Mouse (Mus musculus) small intestine, adult 2 months (tissue): ENCODE results near the gene Atp5f1. TPM values are rescaled to one million over a fixed set of nuclear protein-coding genes. Genes with fewer than 3 reads are reported as not detected.

Experiments used
- H3K27ac ChIP-seq: fragments of 200-500 bp; 2 replicates; pipeline ENCODE4 v1.5.1; 2012; ENCODE audit warnings: low read depth, low read length, control low read depth, inconsistent platforms; ENCODE audit not compliant: insufficient read depth
- H3K27me3 ChIP-seq: fragments of 200-500 bp; 2 replicates; pipeline ENCODE4 v1.6.1; 2012; ENCODE audit warnings: mild to moderate bottlenecking, moderate library complexity, low read length, inconsistent platforms; ENCODE audit not compliant: control insufficient read depth, insufficient read depth
- H3K36me3 ChIP-seq: fragments of 200-500 bp; 2 replicates; pipeline ENCODE4 v1.6.1; 2012; ENCODE audit warnings: mild to moderate bottlenecking, low read length, control low read depth, inconsistent platforms; ENCODE audit not compliant: control insufficient read depth, insufficient read depth
- H3K4me1 ChIP-seq: fragments of 200-500 bp; 2 replicates; pipeline ENCODE4 v1.6.1; 2012; ENCODE audit warnings: low read length, inconsistent platforms, mixed read lengths; ENCODE audit not compliant: control insufficient read depth, insufficient read depth, insufficient read length
- H3K4me3 ChIP-seq: fragments of 200-500 bp; 2 replicates; pipeline ENCODE4 v1.5.1; 2012; ENCODE audit warnings: low read depth, mild to moderate bottlenecking, control low read depth, inconsistent platforms, low read length, moderate library complexity
- CTCF ChIP-seq: fragments of 200-500 bp; IDR thresholded peaks from 2 replicates; pipeline ENCODE4 v1.5.1; 2012; ENCODE audit warnings: low read depth, mild to moderate bottlenecking, control low read depth, inconsistent platforms, low read length, moderate library complexity, mixed read lengths; ENCODE audit not compliant: insufficient replicate concordance, insufficient read length; ENCODE audit errors: extremely low read depth
- POLR2A ChIP-seq: fragments of 200-500 bp; IDR thresholded peaks from 2 replicates; pipeline ENCODE4 v1.6.1; 2012; ENCODE audit warnings: low read depth, mild to moderate bottlenecking, control low read depth, inconsistent platforms, low read length, moderate library complexity
- WGBS: fragments of 180-500 bp; shearing (Covaris S2); methylation state at CpG from one replicate; pipeline ENCODE4 v1.1.7; 2018; 5-methylcytosine and 5-hydroxymethylcytosine counted together
- polyA plus RNA-seq: library from polyadenylated mRNA; depleted of rRNA; stranded (reverse); fragments of >200 nt; gene quantifications from 2 replicates; pipeline ENCODE4 v1.2.3, GENCODE M21; 2012

Atp5f1 gene
- polyA plus RNA-seq, 1 experiment = 125 TPM

DNA sequence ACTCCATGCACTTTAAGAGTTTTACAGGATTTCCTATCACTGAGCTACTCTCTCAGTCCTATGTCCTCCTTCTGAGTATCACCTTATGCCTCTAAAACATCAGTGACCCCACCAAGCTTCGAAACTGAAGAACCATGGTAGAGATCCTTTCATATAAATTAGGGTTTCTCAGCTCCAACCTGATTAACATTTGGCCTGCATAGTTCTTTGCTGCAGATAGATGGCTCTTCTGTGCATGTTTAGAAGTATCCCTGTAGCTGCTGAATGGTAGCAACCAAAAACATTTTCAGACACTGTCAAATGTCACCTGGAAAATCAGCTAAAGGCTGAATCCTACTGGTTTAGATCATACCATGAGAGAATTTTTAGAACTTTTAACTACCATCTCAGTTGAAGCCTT, 2.7 kb downstream of the Atp5f1 start:
- WGBS = 78% methylated on average over 1 of the region's 1 CpGs
- no peaks in the 10 kb centered on the region for H3K27me3 ChIP-seq
- TF ChIP-seq POLR2A = no peak
- no peak for TF ChIP-seq CTCF
- no peak overlapping the region for H3K4me3 ChIP-seq
- peaks cover 7% of the 10 kb centered on the region; the same call in 1 of the 2 replicates for H3K4me1 ChIP-seq
- H3K27ac ChIP-seq = no peak overlapping the region
- peaks cover 20% of the 10 kb centered on the region for H3K36me3 ChIP-seq

DNA sequence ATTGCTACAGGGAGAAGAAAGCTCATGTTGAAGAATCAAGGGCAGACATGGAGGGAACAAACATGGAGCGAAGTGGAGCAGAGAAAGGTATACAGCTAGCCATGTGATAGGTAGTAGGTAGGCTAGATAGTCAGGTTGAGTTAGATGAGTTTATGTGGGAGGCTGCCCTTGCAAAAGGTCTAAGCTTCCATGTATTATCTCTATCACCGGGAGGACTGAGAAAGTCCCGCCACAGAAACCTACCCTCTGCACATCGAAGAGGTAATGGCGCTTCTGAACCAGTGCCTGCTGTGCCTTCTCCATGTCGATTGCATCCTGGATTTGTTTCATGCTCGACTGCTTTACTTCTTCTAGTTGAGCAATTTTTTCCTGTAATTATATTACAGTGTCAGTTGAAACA, 8.6 kb downstream of the Atp5f1 start:
- TF ChIP-seq CTCF (no peak), POLR2A (no peak)
- WGBS = 94% methylated on average over 7 of the region's 7 CpGs
- H3K27me3 ChIP-seq = no peaks in the 10 kb centered on the region
- H3K27ac ChIP-seq = no peak overlapping the region
- H3K4me3 ChIP-seq = no peak overlapping the region
- H3K4me1 ChIP-seq = no peaks in the 10 kb centered on the region
- H3K36me3 ChIP-seq = peaks cover 59% of the 10 kb centered on the region

DNA sequence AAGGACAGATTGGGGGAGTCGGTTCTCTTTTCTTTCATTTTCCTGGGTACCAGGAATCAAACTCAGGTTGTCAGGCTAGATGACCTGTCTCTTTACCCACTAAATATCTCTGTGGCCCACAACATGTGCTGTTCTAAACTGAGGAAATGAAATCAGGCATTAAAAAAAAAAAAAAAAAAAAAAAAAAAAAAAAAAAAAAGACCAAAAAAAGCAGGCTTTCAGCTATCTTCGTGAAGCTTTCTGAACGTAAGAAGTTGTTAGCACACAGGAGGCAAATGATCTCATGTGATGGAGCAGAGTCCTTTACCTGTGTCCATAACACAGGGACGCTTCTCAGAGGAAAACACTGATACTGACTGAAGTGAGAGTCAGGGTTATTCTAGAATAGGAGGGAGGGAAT, 23.8 kb downstream of the Atp5f1 start:
- Histone ChIP-seq H3K4me3 (no peak overlapping the region), H3K27ac (no peak overlapping the region), H3K36me3 (peaks cover 13% of the 10 kb centered on the region), H3K4me1 (no peaks in the 10 kb centered on the region), H3K27me3 (no peaks in the 10 kb centered on the region)
- WGBS = 74% methylated on average over 4 of the region's 4 CpGs
- TF ChIP-seq POLR2A (no peak), CTCF (no peak)

DNA sequence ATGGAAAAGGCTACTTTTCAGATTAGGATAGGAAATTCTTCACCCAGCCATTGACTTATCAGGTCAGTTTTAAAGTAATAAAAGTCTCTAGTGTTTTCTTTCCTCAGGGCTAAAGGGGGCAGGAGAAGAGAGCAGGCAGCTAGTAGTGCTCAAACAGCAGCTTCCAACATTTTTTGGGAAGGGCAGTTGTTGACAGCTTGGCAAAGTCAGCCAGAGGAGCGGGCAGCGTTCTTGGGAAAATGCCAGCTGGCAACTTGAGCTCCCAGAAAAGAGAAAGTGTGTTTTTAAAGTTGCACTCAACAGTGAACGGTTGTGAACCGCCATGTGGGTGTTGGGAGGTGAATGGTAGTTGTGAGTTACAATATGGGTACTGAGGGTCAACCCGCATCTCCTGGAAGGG, 24.9 kb downstream of the Atp5f1 start:
- H3K27ac ChIP-seq = no peak overlapping the region
- no peaks in the 10 kb centered on the region for H3K4me1 ChIP-seq
- H3K27me3 ChIP-seq = no peaks in the 10 kb centered on the region
- no peak overlapping the region for H3K4me3 ChIP-seq
- whole genome bisulfite sequencing = 41% methylated on average over 5 of the region's 5 CpGs
- TF ChIP-seq CTCF = no peak
- TF ChIP-seq POLR2A = no peak
- peaks cover 9% of the 10 kb centered on the region; the same call in 1 of the 2 replicates for H3K36me3 ChIP-seq

DNA sequence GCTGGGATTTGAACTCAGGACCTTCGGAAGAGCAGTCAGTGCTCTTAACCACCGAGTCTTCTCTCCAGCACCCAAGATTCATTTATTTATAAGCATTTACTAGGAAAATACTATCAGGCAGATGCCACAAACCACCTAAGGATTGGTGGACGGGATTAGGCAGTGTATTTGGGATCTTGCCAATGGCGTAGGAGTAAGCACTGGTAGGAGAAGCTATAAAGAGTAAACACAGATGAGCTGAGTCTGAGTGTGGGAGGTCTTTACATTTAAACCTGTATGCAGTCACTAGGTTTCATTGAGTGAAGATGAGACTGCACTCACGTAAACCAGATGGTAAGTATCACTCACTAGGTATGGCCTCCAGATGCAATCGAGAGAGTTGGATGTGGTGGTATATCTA, 26.0 kb downstream of the Atp5f1 start:
- peaks cover 9% of the 10 kb centered on the region; the same call in 1 of the 2 replicates for H3K36me3 ChIP-seq
- H3K4me3 ChIP-seq = no peak overlapping the region
- H3K27ac ChIP-seq = no peak overlapping the region
- 88% methylated on average over 6 of the region's 6 CpGs for WGBS
- H3K4me1 ChIP-seq = no peaks in the 10 kb centered on the region
- no peak for TF ChIP-seq POLR2A
- TF ChIP-seq CTCF = no peak
- no peaks in the 10 kb centered on the region for H3K27me3 ChIP-seq

DNA sequence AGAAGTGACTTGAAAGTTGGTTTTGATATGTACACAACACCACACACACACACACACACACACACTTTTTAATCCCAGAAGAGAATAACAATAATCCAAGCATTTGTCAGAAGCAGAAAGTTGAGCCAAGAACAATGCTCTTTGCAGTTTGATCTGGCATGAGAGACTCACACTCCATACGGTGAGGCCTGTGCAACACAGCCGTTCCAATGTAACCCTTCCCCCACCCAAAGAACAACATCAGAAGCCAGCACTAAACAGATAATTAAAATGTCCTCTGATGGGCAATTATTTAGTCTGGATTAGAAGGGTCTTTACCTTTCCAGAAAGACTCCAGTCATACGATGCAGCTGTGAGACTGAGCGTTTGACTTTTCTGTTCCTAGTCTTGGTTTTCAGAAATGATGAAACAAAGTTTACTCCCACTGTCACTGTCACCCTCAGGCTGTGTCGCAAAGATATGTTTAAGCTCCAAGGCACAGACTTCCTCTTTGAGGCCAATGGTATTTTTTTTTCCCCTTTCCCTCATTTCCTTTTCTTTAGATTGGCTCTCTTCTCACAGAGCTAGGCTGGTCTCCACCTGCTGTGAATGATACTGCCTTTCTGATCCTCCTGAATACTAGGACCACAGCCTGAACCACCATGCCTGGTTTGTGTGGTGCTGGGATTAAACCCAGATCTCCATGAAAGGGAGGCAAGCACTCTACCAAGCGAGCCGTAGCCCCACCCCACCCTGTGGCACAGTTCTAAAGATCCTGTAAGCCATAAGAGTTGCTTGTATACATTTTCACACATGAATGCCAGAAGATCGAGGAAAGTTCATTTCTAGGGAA, 27.4 kb downstream of the Atp5f1 start, which contains the start of gene I830077J02Rik:
TSS of gene I830077J02Rik (minus strand) at position 425 of the 832 bp plus-strand sequence.
- no peaks in the 10 kb centered on the region for H3K4me1 ChIP-seq
- H3K36me3 ChIP-seq = 0 out of 2 replicates have a peak, but pooled peaks cover 5% of the 10 kb centered on the region
- WGBS = 78% methylated on average over 8 of the region's 8 CpGs
- H3K27me3 ChIP-seq = no peaks in the 10 kb centered on the region
- TF ChIP-seq POLR2A (no peak), CTCF (no peak)
- peak within 1 kb of the TSS; percentile 10; the same call in 1 of the 2 replicates for H3K27ac ChIP-seq
- H3K4me3 ChIP-seq = no peak within 1 kb of the TSS

DNA sequence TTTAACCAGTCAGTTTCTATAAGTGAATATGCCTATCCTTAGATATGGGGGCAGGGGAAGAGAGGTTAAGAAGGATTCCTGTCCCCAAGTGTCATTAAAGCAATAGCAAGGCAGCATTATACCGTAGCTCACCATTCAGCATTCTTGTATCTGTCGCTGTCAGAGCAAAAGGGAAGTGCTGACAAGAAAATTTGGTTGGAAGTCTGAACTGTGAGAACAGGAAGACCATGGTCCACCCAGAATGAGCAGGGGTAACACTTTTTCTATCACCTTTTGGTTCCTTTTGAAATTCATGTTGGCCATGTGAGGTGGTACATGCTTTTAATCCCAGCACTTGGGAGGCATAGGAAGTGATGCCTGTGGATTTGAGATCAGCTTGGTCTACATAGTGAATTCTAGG, 28.8 kb downstream of the Atp5f1 start:
- TF ChIP-seq POLR2A (no peak), CTCF (no peak)
- Histone ChIP-seq H3K4me1 (no peaks in the 10 kb centered on the region), H3K27me3 (no peaks in the 10 kb centered on the region), H3K27ac (no peak overlapping the region), H3K36me3 (no peaks in the 10 kb centered on the region), H3K4me3 (no peak overlapping the region)
- WGBS = 80% methylated on average over 2 of the region's 2 CpGs

DNA sequence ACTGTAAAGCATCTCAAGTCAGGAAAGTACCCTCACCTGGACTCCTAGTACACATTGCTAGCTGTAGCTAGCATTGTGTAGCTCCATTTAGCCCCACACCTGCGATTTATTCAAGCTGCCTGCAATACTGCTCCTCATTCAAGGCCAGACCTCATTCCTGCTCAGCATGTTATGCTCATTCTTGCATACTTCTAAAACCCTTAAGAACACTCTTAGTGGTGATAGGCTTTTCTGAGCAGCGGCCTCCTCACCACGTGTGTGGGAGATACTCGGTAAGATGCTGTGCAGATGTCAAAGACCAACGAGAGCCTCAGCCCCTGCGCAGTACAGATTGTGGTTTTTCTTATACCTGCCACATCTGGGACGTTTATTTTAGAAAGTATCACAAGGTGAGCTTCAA, 30.1 kb downstream of the Atp5f1 start:
- Histone ChIP-seq H3K4me1 (no peaks in the 10 kb centered on the region), H3K27ac (peak overlapping the region; percentile 3; the same call in 1 of the 2 replicates), H3K4me3 (no peak overlapping the region), H3K27me3 (no peaks in the 10 kb centered on the region), H3K36me3 (no peaks in the 10 kb centered on the region)
- WGBS = 74% methylated on average over 7 of the region's 7 CpGs
- TF ChIP-seq POLR2A = no peak
- no peak for TF ChIP-seq CTCF
